Mouse (Mus musculus) left cerebral cortex, adult 11 months (tissue): ENCODE measurements around the gene 1700013F07Rik.
"Not testable (repeated sequence)": the region's sequence is repeated elsewhere in the genome, so short reads cannot be mapped to it uniquely, and the experiment has no call there.

Source experiments
- DNase-seq: peaks from one replicate; pipeline ENCODE4 v3.0.0; 2022; ENCODE audit warnings: low spot score

The 1700013F07Rik gene

DNA sequence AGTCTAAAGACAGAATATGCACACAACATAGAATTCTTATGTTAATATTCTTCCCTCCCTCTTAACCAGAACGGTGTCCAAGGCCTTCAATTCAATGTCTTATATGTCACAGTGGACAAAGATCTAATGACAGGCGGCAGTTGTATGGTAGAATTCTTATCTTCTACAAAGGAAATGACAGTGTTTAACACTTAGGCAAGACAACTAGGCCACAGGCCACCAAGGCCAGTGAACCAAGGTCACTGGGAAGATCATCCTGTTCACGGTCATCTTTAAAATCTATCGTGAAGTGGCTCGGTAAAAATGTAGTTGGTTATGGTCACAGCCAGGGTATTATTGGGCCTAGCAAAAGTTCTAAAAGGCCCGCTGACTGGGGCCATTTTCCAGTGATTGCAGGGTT is at the start of gene 1700013F07Rik:
Gene 1700013F07Rik, plus strand, starts transcription at position 200 of the 400 bp plus-strand sequence.
- no peak for DNase-seq

DNA sequence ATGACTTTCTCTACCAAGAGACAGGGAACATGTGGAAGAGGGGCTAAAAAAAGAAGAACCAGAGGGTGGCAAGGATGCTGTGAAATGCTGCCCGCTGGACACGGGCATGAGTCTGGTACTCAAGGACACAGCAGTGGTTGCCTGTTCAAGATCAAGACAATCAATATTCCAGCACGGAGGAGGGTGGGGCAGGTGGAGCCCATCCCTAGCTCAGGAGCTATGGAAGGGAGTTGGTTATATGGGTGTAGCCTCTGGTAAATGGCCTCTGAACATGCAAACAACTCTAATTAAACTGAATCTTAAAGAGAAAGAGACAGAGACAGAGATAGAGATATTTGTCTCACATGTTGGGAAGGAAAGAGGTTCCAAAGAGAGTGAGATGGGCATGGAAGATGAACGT is 49.2 kb upstream of the 1700013F07Rik start:
- DNase-seq, result no peak

DNA sequence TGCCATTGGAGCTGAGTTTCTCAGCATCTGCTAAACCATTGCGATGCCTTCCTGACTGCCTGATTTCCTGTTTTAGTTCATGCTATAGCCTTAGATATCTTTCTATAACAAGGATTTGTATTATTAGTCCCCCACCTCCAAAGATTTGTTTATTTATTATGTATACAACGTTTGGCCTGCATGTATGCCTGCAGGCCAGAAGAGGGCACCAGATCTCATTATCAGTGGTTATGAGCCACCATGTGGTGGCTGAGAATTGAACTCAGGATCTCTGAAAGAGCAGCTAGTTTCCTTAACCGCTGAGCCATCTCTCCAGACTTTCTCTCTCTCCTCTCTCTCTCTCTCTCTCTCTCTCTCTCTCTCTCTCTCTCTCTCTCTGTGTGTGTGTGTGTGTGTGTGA is 44.0 kb upstream of the 1700013F07Rik start:
- DNase-seq, result no peak

DNA sequence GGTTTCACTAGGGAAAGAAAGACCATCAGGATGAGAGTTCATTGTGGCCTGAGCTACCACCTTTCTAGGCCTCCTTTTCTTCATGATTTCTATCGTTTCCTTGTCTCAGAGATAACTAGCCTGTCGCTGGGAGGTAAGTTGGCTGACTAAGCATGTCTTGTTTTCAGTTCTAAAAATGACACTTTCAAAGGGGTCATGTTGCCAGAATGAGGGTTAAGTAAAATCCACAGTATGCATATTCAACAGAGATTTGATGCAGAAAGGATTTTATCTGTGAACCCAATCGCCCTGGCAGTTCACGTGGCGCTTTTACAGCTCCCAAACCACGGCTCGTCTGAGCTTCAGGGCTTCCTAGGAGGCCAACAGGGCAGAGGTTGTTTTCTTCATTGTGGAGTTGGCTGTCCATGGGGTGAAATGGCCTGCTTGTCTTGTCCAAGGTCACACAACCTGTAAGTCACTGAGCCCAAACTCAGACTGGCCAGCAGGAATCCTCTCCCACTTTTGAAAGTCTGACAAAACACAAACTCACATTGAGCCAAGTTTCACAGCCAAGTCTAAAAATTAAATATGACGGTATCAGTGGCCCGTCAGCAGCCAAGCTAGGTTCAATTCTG is 39.0 kb upstream of the 1700013F07Rik start:
- DNase-seq, result no peak

DNA sequence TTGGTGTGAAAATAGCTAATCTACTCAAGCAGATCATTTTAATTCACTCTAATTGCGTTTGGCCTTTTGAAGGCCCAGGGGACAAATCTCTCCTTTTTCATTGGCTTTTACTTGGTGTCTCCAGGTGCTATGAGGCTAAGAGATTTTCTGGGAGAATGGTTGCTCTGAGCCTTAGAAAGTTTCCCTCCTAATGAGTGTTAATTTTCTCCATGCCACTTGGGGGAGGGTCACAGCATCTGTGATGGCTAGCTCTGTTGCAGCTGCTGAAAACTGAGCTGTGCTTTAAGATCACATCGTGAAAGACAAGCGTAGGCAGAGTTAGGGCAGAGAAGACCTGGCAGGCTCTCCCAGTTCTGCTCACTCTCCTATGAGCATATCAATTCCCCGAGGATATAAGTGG is 38.5 kb upstream of the 1700013F07Rik start:
- DNase-seq, result no peak

DNA sequence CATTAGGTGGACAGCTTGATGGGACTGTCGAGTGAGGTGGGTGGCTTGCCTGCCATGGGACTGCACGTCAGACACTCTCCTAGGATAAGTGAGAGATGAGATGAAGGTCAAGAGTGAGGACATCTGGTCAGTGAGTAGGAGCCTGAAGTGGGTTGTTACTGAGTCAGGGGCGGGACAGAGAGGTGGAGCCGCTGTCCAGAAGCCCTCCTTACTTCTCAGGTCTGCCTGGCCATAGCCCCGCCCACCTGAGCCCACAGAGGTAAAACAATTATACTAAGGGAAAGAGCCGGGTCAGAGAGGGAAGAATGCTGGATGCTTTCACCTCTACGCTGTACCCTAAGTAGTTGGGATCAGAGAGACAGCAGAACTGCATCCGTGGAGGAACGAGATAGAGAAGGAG is 36.3 kb upstream of the 1700013F07Rik start:
- no peak for DNase-seq

DNA sequence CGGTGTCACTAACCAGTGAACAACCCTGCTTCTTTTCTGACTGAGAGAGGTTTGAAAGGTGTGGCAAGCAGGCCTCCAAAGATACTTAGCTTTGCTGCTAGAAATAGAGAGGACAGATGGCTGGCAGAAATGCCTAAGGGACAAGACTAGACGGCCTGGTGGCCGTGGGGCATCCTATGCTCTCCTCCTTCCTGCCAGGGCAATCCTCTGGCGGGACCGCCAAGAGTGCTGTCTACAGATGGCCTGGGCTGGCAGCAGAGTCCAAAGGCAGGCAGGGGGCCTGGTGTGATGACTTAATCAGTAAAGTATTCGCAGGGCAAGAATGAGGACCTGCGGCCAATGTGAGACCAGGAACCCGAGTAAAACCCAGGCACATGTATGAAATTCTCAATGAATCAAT is 34.1 kb upstream of the 1700013F07Rik start:
- DNase-seq, result no peak

DNA sequence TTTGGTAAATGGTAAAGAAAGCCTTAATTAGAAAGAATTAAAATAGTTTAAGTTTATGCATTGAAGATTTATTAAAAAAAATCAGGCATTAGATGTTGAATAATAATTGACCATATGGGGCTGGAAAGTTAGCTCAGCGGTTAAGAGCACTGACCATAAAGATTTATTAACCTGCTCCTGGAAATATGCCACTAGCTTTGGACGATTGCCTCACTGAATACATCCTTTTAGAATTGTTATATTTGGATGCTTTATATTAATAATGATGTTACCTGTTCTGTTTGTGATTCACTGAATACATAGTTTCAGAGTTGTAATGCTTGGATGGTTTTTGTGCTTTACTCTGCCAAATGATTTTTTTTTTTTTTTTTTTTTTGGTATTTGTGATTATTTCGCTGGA is 32.5 kb upstream of the 1700013F07Rik start:
- DNase-seq, result not testable (repeated sequence)

DNA sequence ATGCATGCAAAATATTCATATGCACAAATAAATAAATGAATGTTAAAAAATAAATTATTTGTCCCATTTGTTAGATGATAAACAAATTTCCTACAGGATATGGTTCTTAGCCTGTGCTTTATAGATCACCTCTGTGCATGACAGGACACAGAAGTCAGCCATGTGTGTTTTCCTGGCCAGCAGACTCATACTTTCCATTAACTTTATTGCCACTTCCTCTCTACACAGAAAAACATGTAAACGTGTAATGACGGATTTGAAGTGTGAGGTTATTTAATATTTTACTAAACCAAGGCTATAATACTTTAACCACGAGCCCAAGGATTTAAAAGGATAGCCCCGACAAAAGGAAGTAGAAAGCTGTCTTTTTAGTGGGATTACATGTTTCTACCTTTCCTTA is 30.0 kb upstream of the 1700013F07Rik start:
- no peak for DNase-seq

DNA sequence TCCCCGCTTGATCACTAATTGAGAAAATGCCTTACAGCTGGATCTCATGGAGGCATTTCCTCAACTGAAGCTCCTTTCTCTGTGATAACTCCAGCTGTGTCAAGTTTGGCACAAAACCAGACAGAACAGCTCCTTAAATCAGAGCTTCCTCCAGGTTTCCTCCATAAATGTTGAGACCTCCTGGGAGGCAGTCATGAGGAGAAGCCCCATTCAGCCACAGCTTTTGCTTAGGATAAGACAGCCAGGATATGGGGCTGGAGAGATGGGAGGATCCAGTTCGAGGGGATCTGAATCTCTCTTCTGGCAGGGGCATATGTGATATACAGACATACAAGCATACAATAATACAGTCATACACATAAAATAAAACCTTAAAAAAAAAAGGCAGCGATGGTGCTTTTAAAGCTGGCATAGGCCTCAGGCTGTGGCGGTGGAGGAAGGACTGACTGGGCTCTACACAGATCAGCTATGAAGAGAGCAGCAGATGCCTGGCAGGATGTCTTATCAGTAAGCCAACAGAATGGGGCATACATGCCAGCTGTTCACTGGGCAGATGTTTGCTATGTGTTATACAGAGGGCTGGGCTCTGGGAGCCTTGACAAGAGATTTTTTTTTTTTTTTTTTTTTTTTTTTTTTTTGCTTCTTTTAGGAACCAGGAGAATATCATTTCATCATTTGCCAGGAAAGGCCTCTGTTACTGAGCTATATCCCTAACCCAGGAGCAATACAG is 25.0 kb upstream of the 1700013F07Rik start:
- no peak for DNase-seq

DNA sequence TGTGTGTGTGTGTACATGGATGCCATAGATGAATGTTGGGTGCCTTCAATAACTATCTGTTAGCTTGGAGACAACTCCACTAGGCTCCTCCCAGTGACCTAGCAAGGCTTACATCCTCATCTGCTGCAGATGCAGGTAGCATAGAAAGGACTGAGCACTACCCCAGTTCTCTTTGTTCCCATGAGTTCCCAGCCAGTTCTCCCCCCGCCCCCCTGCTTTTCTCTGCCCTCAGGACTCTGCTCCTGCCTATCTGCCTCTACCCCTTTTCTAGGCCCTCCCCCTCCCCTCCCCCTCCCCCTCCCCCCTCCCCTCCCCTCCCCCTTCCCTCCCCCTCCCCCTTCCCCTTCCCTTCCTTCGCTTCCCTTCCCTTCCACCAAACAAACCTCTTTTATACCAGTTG is 23.8 kb upstream of the 1700013F07Rik start:
- DNase-seq, result no peak

DNA sequence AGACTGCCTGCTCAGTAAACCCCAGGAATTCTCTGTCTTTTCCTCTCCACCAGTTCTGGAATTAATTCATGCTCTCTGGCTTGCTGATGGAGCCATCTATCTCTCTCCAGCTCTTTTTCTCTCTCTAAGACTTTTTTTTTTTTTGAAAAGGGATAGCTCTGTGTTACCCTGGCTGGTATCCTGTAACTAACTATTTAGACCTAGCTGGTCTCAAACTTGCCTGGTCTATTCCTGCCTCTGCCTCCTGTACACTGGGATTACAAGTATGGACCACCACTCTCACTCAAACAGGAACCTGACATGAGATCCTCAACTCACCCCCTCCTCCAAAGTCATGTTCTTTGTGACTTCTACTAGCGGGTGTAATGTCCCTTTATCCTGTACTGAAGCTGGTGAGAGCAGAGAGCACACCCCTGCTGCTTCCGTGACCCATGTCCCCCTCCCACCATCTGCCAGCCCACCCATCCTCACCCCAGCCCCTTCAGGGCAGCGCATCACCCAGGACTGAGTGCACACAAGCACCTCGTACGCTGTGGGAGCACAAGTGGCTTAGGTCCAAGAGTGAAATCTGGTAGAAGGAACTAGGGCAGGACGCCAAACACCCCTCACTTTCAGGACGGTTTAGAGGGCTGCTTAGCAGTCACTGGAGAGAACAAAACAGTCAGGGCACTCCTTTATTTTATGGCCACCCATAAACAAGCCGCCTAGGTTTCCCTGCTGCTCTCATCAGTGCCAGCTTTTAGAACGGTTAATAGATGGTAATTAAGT is 23.1 kb upstream of the 1700013F07Rik start:
- DNase-seq, result no peak

DNA sequence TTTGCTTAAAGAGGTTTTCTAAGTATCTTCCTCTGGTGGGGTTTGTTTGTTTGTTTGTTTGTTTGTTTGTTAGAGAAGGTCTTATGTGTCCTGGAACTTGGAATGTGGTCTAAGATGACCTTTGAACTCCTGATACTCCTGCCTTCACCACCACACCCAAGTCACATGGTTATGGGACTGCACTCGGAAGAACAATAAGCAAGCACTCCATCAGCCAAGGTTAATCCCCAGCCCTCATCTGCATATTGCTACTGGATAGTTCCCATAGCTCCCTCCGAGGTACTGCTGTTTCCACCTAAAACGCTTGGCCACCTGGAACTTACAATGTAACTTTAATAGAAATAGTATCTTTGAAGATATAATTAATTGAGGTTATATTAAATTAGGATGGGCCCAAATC is 20.5 kb upstream of the 1700013F07Rik start:
- no peak for DNase-seq

DNA sequence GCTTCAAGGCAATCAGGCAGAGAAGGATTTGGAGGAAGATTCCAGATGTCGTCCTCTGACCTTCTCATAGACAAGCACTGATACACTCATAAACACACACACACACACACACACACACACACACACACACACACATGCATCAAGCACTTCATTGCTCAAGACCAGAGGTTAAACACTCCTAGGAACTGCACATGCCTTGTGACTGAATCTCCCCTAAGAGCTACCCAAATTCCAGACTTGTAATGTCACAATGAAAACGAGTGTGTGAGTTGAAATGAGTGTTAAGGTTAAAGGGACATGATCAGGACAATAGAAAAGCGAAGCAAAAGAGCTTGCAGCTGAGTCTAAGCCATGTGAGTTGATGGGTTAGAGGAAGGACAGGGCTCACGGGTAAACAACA is 15.7 kb upstream of the 1700013F07Rik start:
- DNase-seq, result no peak

DNA sequence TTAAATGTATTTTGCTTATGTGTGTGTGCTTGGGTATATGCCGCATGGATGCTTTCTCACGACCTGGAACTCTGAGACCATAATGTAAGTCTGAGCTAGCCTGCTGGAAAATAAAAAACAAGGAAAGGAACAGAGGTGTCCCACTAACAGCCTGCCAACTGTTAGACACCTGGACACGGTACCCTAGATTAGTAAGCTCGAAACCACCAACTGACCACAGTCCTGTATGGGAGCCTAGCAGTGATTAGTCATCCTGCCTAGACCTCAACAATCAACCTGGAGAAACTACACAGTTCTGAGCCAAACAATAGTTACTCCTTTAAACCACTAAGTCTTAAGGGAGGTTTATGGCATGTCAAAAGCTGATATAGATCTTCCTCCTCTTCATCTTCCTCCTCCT is 10.5 kb upstream of the 1700013F07Rik start:
- no peak for DNase-seq

DNA sequence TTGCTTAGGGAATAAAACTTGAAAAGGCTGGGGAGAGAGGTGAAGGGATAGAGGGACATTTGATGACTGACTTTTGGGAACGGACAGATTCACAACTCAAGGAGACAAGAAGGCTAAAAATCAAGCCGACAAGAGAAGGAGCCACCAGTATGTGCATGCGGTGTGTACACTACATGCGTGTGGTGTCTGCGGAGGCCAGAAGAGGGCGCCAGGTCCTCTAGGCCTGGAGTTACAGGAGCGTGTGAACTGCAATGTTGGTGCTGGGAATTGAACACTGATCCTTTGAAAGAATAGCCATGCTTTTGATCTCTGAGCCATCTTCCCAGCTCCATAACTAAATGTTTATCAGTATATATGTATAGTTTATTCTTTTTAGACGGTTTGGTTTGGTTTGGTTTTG is 5.5 kb upstream of the 1700013F07Rik start:
- DNase-seq, result no peak

DNA sequence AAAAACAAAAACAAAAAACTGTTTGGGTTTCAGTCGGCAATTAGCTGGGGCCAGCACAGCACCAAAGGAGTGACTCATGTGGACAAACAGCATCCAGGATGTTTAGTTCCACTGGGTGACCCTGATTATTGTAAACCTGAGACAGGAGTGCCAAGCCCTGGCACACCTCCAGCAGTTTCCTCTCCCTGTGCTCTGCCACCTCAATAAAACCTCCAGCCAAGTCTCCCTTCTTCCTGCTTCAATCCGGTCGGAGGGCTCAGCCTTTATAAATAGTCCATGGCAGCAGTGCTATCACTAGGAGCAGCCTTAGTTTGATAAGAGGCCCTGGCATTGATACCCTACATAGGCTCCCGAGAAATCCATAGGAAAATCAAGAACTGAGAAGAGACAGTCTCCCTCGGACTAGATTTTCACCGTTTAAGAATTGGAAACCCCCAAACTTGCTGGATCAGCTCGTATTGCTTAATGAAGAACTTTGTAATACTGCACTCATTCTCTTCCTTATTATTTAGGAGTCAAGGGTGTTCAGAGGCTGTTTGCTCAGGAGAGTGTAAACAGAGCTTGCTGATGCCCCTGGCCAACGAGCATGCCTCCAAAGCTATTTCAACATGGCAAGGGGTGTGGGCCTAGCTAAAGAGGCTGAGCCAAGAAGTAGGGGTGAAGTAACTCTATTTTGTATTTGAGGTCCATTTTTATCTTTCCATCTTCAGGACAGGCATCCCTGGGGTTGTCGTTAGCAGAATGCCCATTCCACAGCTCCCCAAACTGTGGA is 650 bp upstream of the 1700013F07Rik start:
- DNase-seq, result no peak

DNA sequence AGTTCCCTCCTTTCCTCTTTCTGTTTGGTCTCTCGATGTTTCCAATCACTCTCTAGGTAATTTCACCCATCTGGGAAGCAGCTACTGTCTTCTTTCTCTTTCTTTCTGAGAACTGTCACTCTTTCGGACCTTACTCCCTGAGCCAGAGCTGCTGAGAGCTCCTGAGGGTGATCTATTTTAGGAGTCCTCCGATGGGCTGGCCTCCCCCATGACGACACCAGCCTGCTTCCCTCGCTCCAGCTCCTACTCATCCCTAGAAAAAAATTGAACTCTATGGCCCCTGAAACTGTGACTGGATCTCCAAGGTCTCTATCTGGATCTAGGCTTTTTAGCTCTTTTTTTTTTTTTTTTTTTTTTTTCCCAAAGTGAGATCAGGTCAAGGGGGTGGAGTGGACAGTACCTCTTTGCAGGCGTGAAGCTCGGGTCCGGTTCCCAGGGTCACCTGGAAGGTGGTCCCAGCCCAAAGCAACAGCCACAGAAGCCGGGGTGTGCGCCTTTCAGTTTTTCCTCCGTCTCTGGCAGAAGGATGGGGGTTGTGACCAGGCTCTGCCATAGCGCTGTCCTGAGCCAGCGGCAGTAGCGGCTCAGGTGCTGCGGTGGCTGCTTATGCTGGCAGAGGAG is 2.1 kb downstream of the 1700013F07Rik start:
- no peak for DNase-seq

DNA sequence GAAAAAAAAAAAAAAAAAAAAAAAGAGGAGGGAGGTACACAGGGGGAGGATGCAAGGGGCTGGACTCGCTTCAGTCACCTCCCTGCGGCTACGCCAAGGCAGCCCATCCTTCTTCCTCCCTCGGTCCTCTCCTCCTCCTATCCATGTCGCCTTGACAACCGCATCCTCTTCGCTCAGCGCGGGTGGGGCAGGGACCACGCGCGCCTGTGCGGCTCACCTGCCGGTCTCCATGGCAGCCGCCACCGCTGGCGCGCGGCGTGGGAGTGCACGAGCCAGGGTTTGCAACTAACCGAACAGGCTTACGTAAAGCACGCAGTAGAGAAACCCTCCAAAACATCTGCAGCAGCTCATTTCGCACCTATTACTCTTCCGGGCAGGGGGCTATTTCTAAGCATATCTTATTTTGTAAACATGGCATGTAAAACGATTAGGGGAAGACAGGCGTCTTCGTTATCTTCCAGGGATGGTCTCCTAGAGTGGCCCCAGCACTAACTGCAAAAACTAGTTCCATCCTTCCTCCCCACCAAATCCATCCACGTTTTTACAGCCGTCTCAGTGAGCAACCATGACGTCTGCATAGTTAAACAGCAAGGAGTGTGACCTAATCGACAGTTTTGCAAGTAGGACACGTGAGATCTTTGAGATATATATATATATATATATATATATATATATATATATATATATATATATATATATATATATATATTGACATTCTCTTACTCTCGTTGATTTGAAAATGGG is 2.7 kb downstream of the 1700013F07Rik start, which contains the start of gene 5330417C22Rik:
Gene 5330417C22Rik, minus strand, starts transcription at position 20 of the 744 bp plus-strand sequence.
- DNase-seq, result peak; percentile 90

DNA sequence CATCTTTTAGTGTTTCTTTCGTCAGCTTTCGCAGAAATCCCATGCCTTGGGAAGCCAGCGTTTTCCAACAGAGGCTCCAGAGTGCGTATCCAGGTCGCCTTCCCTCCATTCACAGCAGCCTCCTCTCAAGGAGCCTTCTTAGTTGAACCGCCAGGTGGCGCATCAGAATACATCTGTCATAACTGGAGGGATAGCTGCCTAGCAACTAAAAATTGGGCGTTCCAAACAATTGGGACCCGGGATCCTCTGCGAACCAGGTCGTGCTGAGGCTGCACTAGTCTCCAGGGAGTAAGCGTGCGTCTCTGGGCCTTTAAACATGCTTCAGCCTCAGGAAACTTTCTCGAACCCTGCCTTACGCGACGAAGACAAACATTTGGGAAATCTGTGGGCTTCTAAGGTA is 3.4 kb downstream of the 1700013F07Rik start:
- peak; percentile 85 for DNase-seq

DNA sequence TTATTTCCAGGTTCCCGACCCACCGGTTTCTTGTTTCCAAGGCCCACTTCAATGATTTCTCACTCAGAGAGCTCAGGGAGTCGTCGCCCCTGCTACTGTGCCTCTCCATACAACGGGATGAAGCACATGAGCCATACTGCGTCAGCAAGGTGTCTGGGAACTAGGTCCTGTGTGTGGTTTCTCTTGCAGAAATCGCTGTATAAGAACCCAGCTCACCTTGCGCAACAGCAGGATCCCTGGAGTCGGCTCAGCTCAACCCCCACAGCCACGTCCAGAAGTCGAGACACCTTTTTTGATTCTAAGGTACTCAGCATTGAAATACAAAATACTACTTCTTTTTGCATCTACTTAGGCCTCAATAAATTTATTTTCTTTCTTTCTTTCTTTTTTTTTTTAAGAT is 8.3 kb downstream of the 1700013F07Rik start:
- DNase-seq, result no peak
